Mouse (Mus musculus): ENCODE data around the gene Gm5485. TPM values are rescaled to one million over a fixed set of nuclear protein-coding genes. Genes with fewer than 3 reads are reported as not detected.

Gene Gm5485
- polyA plus RNA-seq, 1 experiment from 2014 or later = 0.39 TPM

DNA sequence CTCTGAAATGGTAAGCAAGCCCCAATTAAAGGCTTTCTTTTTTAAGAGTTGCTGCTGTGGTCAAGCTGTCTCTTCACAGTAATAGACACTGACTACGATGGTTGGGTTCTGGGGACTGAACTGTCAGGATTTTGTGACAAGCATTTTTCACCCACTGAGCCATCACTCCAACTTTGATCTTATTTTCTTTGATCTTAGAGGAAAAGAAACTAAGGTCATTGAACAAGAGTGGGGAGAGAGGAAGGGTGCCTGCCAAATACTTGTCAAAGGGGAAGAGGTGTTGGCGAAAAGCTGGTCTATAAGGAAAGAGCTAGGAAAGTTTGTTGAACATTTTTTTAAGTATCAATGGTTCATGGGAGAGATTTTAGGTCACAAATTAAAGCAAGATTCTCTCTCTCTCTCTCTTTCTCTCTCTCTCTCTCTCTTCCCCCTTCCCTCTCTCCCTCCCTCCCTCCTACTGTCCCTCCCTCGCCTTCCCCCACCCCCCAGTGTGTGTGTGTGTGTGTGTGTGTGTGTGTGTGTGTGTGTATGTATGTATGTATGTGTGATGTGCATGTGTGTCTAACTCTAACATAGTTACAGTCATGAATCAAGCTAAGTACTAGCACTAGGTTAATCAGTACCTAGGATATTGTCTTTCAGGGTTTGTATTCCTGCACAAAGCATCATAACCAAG lies 28.5 kb downstream of the Gm5485 start:
- no peak for ATAC-seq (replicated peaks; ENCODE audit: low FRiP score, low read depth)
- H3K4me2 ChIP-seq (ENCODE audit: low read length) = no peak overlapping the region
- H3K36me3 ChIP-seq (ENCODE audit: insufficient read depth, low read length) = no peaks in the 10 kb centered on the region
- no peaks in the 10 kb centered on the region for H3K27me3 ChIP-seq (ENCODE audit: insufficient read depth, low read length)
- TF ChIP-seq CTCF (IDR thresholded peaks at IDR 0.05; ENCODE audit: low read depth) = no peak
- H3K9me3 ChIP-seq (replicated peaks; ENCODE audit: low read length) = no peaks in the 10 kb centered on the region
- DNase-seq (ENCODE audit: low spot score) = no peak
- no peak overlapping the region for H3K9ac ChIP-seq (ENCODE audit: low read depth, low read length)
- 68% methylated on average over 3 of the region's 3 CpGs for WGBS
- H3K4me1 ChIP-seq (replicated peaks; ENCODE audit: insufficient read depth, low read length) = no peaks in the 10 kb centered on the region
- H3K4me3 ChIP-seq (replicated peaks; ENCODE audit: low read depth, low read length) = no peak overlapping the region
- H3K27ac ChIP-seq = no peak overlapping the region

DNA sequence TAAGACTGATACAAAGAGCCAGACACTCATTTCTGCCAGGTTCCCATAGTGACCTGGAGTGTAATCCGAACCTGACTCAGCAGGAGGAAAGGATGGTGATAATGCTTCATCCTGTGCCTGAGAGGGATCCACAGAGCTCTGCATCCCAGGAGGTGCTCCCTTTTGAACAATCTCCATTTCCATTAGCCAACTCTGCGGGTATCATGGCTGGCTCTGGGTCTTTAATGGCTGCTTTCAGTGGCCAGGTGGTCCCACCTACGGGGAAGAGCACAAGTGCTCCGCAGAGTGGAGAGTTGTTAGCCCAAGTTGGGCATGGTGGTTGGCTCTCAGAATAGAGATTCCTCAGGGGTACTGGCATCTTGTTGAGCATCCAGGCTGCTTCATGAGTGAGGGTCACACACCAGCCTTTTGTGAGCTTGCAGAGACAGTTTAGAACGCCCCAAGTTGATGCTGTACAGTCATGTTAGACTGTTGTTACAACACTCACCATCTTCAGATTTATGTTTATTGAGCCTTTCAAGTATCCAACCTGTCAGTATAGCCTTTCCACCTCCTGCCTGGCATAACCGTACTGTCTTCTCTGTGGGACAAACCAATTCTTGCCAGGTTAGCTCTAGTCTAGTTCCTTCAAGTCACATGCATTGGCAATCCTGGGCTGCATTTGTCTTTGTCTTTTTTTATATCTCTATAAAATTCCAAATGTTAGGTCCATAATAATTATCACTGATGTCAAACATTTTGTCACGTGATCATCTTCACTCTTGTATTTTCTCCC lies 38.3 kb downstream of the Gm5485 start:
- DNase-seq (ENCODE audit: low spot score) (no peak), ATAC-seq (replicated peaks; ENCODE audit: low FRiP score, low read depth) (no peak)
- WGBS = 89% methylated on average over 7 of the region's 7 CpGs
- Histone ChIP-seq H3K36me3 (ENCODE audit: insufficient read depth, low read length) (no peaks in the 10 kb centered on the region), H3K27me3 (ENCODE audit: insufficient read depth, low read length) (no peaks in the 10 kb centered on the region), H3K4me1 (replicated peaks; ENCODE audit: insufficient read depth, low read length) (no peaks in the 10 kb centered on the region), H3K9me3 (replicated peaks; ENCODE audit: low read length) (no peaks in the 10 kb centered on the region), H3K9ac (ENCODE audit: low read depth, low read length) (no peak overlapping the region), H3K4me2 (ENCODE audit: low read length) (no peak overlapping the region), H3K4me3 (replicated peaks; ENCODE audit: low read depth, low read length) (no peak overlapping the region), H3K27ac (no peak overlapping the region)
- TF ChIP-seq CTCF (IDR thresholded peaks at IDR 0.05; ENCODE audit: low read depth) = no peak

DNA sequence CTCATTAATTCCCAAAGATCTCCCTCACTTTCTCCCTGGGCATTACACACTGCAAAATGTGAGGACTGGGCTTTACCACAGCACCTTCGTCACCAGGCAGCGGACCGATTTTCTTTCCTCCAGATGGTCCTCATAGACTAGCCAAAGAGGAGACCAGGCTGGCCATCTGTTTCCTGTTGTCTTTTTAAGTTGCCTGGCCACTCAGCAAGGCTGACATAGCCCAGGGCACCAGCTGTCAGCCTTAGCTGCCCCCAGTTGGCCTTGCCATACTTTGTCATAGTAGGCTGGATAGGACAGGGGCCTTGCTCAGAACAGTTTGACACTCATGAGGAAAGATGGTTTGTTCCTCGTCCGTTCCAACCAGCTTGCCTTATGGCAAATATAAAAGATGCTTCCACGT lies 39.8 kb downstream of the Gm5485 start:
- TF ChIP-seq CTCF (IDR thresholded peaks at IDR 0.05; ENCODE audit: low read depth) = no peak
- no peaks in the 10 kb centered on the region for H3K36me3 ChIP-seq (ENCODE audit: insufficient read depth, low read length)
- H3K9me3 ChIP-seq (replicated peaks; ENCODE audit: low read length) = no peaks in the 10 kb centered on the region
- WGBS = 76% methylated on average over 6 of the region's 6 CpGs
- no peak overlapping the region for H3K4me3 ChIP-seq (replicated peaks; ENCODE audit: low read depth, low read length)
- H3K27me3 ChIP-seq (ENCODE audit: insufficient read depth, low read length) = no peaks in the 10 kb centered on the region
- ATAC-seq (replicated peaks; ENCODE audit: low FRiP score, low read depth) = no peak
- no peak overlapping the region for H3K9ac ChIP-seq (ENCODE audit: low read depth, low read length)
- H3K27ac ChIP-seq = no peak overlapping the region
- no peak overlapping the region for H3K4me2 ChIP-seq (ENCODE audit: low read length)
- DNase-seq (ENCODE audit: low spot score) = no peak
- H3K4me1 ChIP-seq (replicated peaks; ENCODE audit: insufficient read depth, low read length) = no peaks in the 10 kb centered on the region

- H3K4me2 ChIP-seq (ENCODE audit: low read length) = no peak overlapping the region
- H3K4me1 ChIP-seq (replicated peaks; ENCODE audit: insufficient read depth, low read length) = no peaks in the 10 kb centered on the region
- no peaks in the 10 kb centered on the region for H3K9me3 ChIP-seq (replicated peaks; ENCODE audit: low read length)
- H3K27me3 ChIP-seq (ENCODE audit: insufficient read depth, low read length) = no peaks in the 10 kb centered on the region
- no peak overlapping the region for H3K27ac ChIP-seq
- 90% methylated on average over 2 of the region's 2 CpGs for WGBS
- H3K4me3 ChIP-seq (replicated peaks; ENCODE audit: low read depth, low read length) = no peak overlapping the region
- no peak for ATAC-seq (replicated peaks; ENCODE audit: low FRiP score, low read depth)
- H3K36me3 ChIP-seq (ENCODE audit: insufficient read depth, low read length) = no peaks in the 10 kb centered on the region
- no peak overlapping the region for H3K9ac ChIP-seq (ENCODE audit: low read depth, low read length)
- no peak for TF ChIP-seq CTCF (IDR thresholded peaks at IDR 0.05; ENCODE audit: low read depth)
- no peak for DNase-seq (ENCODE audit: low spot score)
Measured at GRCm38 (mm10) chr16:48368096-48368495, 44.1 kb downstream of the Gm5485 start.

DNA sequence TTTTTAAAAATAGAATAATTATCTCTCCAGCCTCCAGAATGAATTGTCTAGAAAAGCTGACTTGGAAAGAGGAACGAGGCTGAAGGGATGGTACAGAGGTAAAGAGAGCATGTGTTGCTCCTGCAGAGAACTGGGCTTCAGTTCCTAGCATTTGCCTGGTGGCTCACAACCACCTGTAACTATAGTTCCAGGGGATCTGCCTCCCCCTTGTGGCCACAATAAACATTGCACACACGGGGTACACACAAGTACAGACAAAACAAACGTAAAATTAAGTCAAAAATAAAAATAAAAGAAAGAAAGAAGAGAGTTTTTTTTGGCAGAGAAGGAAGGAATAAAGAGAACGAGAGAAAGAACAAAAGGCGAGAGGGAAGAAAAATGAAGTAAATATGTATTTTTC lies 45.4 kb downstream of the Gm5485 start:
- ATAC-seq (replicated peaks; ENCODE audit: low FRiP score, low read depth) = no peak
- no peak overlapping the region for H3K27ac ChIP-seq

GRCm38 (mm10) chr16:48360887-48361286 lies 51.3 kb downstream of the Gm5485 start:
- no peaks in the 10 kb centered on the region for H3K4me1 ChIP-seq (replicated peaks; ENCODE audit: insufficient read depth, low read length)
- no peak overlapping the region for H3K9ac ChIP-seq (ENCODE audit: low read depth, low read length)
- H3K27ac ChIP-seq = no peak overlapping the region
- DNase-seq (ENCODE audit: low spot score) = no peak
- no peaks in the 10 kb centered on the region for H3K9me3 ChIP-seq (replicated peaks; ENCODE audit: low read length)
- H3K4me2 ChIP-seq (ENCODE audit: low read length) = no peak overlapping the region
- no peak overlapping the region for H3K4me3 ChIP-seq (replicated peaks; ENCODE audit: low read depth, low read length)
- TF ChIP-seq CTCF (IDR thresholded peaks at IDR 0.05; ENCODE audit: low read depth) = no peak
- H3K27me3 ChIP-seq (ENCODE audit: insufficient read depth, low read length) = no peaks in the 10 kb centered on the region
- ATAC-seq (replicated peaks; ENCODE audit: low FRiP score, low read depth) = no peak
- WGBS = 93% methylated on average over 12 of the region's 12 CpGs
- H3K36me3 ChIP-seq (ENCODE audit: insufficient read depth, low read length) = no peaks in the 10 kb centered on the region

More for the DNA sequence above, 45.4 kb downstream of the Gm5485 start:
- H3K4me2 ChIP-seq (ENCODE audit: low read length) = no peak overlapping the region
- no peaks in the 10 kb centered on the region for H3K27me3 ChIP-seq (ENCODE audit: insufficient read depth, low read length)
- no peak overlapping the region for H3K9ac ChIP-seq (ENCODE audit: low read depth, low read length)
- whole genome bisulfite sequencing = 90% methylated on average over 5 of the region's 5 CpGs
- H3K9me3 ChIP-seq (replicated peaks; ENCODE audit: low read length) = no peaks in the 10 kb centered on the region
- H3K36me3 ChIP-seq (ENCODE audit: insufficient read depth, low read length) = no peaks in the 10 kb centered on the region
- no peak for DNase-seq (ENCODE audit: low spot score)
- no peaks in the 10 kb centered on the region for H3K4me1 ChIP-seq (replicated peaks; ENCODE audit: insufficient read depth, low read length)
- peak; percentile 38; the same call in 1 of the 2 replicates for TF ChIP-seq CTCF (IDR thresholded peaks at IDR 0.05; ENCODE audit: low read depth)
- H3K4me3 ChIP-seq (replicated peaks; ENCODE audit: low read depth, low read length) = no peak overlapping the region

Measured in kidney, postnatal 0 days (tissue).